Mouse (Mus musculus) heart, adult 18-20 months (tissue): Measurements from ENCODE around the gene Ctns. TPM values are rescaled to one million over a fixed set of nuclear protein-coding genes. Genes with fewer than 3 reads are reported as not detected.

ENCODE experiments used
- DNase-seq, 2 experiments: peaks; one replicate each; pipeline ENCODE4 v3.0.0; 2021 to 2022; ENCODE audit warnings: mixed read lengths in 1 of 2
- total RNA-seq, 2 experiments: library from RNA; stranded (reverse); gene quantifications; 2 replicates each; pipeline ENCODE4 v1.2.3; 2021

Gene Ctns
- total RNA-seq, 2 experiments from 2014 or later: 10.0 TPM

GRCm38 (mm10) chr11:73194444-73194843, 4.4 kb downstream of the Ctns start:
- no peak for DNase-seq

GRCm38 (mm10) chr11:73193047-73193446, 5.8 kb downstream of the Ctns start:
- DNase-seq: peak in 1 of 2 experiments; percentile 42

GRCm38 (mm10) chr11:73187231-73187630, 11.6 kb downstream of the Ctns start:
- no peak for DNase-seq

- DNase-seq: no peak
These were observed 12.8 kb downstream of the Ctns start for GRCm38 (mm10) chr11:73185872-73186615.

GRCm38 (mm10) chr11:73177895-73178294, 20.9 kb downstream of the Ctns start:
- peak in 1 of 2 experiments; percentile 26 for DNase-seq

- DNase-seq: peak; percentile 86 to 90
These were observed 21.4 kb downstream of the Ctns start for GRCm38 (mm10) chr11:73177509-73177875.

GRCm38 (mm10) chr11:73176608-73177508, 22.0 kb downstream of the Ctns start, which contains the start of the genes Emc6 and Tax1bp3:
Emc6 (minus strand) TSS chr11:73177037.
Tax1bp3 (plus strand) TSS chr11:73177083.
- peak; percentile 96 to 98 for DNase-seq

- no peak for DNase-seq
These were observed 22.7 kb downstream of the Ctns start for GRCm38 (mm10) chr11:73176186-73176585.

- DNase-seq: no peak
These were observed 23.2 kb downstream of the Ctns start for GRCm38 (mm10) chr11:73175612-73176011.

- DNase-seq: peak; percentile 75 to 87
These were observed 26.7 kb downstream of the Ctns start for GRCm38 (mm10) chr11:73172186-73172585.

- DNase-seq: peak; percentile 34 to 72
These were observed 29.6 kb downstream of the Ctns start for GRCm38 (mm10) chr11:73169231-73169630.

GRCm38 (mm10) chr11:73168576-73168975, 30.3 kb downstream of the Ctns start:
- no peak for DNase-seq

GRCm38 (mm10) chr11:73168071-73168470, 30.8 kb downstream of the Ctns start:
- no peak for DNase-seq

- no peak for DNase-seq
These were observed 36.6 kb downstream of the Ctns start for GRCm38 (mm10) chr11:73162284-73162683.

- DNase-seq: no peak
These were observed 37.2 kb downstream of the Ctns start for GRCm38 (mm10) chr11:73161616-73162015.

GRCm38 (mm10) chr11:73160811-73161200, 38.0 kb downstream of the Ctns start:
- peak; percentile 72 to 86 for DNase-seq

- peak in 1 of 2 experiments; percentile 52 for DNase-seq
These were observed 38.7 kb downstream of the Ctns start, which contains the start of gene P2rx5 for GRCm38 (mm10) chr11:73159957-73160810. P2rx5 (plus strand) TSS chr11:73160421.

- DNase-seq: no peak
These were observed 43.8 kb downstream of the Ctns start for GRCm38 (mm10) chr11:73155071-73155470.

- DNase-seq: no peak
These were observed 50.6 kb downstream of the Ctns start for GRCm38 (mm10) chr11:73148209-73148608.

- no peak for DNase-seq
These were observed 51.9 kb downstream of the Ctns start for GRCm38 (mm10) chr11:73146975-73147365.

GRCm38 (mm10) chr11:73146026-73146974, 52.5 kb downstream of the Ctns start:
- DNase-seq: no peak
